Mouse (Mus musculus): ENCODE measurements around the gene Pdzk1ip1.

GRCm38 (mm10) chr4:115051245-115051644 is 37.3 kb upstream of the Pdzk1ip1 start:
- no peak for TF ChIP-seq CTCF (IDR thresholded peaks at IDR 0.05; ENCODE audit: borderline replicate concordance, extremely low read depth, insufficient read depth, insufficient read length)
- TF ChIP-seq POLR2A (IDR thresholded peaks at IDR 0.05; ENCODE audit: borderline replicate concordance, extremely low read depth, insufficient read depth, insufficient read length, poor library complexity, severe bottlenecking) = no peak
